Mouse (Mus musculus) ovary, postnatal 14 days (tissue): Measurements from ENCODE around the gene Vmn2r83.
A peak's percentile ranks its signal among the peaks of the same experiment; 100 is the strongest.
"Not testable (repeated sequence)": the region's sequence is repeated elsewhere in the genome, so short reads cannot be mapped to it uniquely, and the experiment has no call there.

Experiments used
- DNase-seq: peaks from one replicate; pipeline ENCODE4 v3.0.0; 2022; ENCODE audit warnings: low spot score

Vmn2r83 gene

DNA sequence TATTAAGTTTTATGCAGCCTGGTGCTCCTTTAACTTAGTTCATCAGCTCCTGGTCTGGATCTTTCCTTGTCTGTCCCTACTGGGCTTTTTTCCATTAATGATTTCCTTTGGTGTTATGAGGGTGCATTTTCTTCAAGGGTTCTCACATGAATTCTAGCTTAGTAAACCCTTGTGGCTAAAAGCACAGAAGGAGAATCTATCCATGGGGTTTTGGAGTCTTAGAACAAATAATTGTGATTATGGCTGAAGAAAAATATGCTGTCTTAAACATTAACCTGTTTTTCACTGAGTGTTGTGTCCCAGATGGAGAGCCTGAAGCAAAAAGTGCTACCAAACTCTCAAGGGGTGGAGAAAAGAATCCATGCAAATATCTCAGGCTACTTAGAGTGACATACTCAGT, at the start of gene Vmn2r83:
Gene Vmn2r83 (plus strand): TSS at position 301 of the 400 bp plus-strand sequence.
- no peak for DNase-seq

DNA sequence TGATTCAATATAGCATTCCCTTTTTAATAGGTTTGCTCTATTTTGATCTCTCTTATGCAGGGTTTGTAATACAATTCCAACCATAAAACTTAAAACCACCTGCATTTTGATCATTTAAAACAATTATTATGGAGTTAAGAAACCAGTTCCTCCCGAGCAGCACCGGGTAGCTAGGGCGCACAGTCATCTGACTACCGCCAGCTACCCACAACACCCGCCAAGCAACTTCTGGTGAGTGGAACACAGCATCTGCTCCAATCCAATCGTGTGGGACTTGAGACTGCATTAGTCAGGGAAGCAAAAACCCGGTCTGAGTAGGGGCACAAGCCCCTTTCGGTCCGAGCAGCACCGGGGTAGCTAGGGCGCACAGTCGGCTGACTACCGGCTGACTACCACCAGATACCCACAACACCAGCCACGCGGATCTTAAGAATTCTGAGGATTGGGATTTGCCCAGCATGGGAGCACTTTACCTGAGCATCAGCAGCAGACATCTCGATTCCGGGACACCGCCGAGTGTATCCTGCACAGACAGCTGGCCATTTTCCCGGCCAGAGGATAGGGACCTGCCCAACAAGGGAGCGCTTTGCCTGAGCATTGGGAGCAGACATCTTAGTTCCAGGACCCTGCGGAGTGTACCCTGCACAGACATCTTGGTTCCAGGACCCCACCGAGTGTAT, 33.2 kb upstream of the Vmn2r83 start:
- DNase-seq, result not testable (repeated sequence)

GRCm38 (mm10) chr10:79495886-79496285, 27.4 kb downstream of the Vmn2r83 start:
- no peak for DNase-seq

DNA sequence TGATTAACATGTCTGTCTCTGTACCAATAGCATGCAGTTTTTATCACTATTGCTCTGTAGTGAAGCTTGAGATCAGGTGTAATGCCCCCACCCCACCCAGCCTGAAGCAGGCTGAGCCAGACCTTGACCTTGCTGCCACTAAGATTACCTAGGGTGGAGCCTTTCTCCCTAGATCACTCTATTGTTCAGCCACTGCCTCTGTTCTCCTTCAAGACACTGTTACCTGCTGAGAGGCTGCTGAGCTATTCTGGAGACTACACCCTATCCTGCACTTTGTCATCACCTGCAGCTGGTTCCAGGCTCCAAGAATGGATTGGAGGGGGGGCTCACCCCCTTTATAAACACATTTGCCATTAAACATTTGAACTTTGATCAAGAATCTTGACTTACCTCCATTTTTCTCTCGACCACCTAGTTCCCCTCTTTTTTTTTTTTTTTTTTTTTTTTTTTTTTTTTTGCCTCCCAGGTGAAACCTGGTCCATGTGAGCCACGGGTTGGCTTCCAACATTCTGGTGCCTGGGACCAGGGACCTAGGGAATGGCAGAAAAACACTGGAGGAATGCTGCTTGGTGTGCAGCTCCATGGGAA, 28.3 kb downstream of the Vmn2r83 start:
- DNase-seq, result no peak

DNA sequence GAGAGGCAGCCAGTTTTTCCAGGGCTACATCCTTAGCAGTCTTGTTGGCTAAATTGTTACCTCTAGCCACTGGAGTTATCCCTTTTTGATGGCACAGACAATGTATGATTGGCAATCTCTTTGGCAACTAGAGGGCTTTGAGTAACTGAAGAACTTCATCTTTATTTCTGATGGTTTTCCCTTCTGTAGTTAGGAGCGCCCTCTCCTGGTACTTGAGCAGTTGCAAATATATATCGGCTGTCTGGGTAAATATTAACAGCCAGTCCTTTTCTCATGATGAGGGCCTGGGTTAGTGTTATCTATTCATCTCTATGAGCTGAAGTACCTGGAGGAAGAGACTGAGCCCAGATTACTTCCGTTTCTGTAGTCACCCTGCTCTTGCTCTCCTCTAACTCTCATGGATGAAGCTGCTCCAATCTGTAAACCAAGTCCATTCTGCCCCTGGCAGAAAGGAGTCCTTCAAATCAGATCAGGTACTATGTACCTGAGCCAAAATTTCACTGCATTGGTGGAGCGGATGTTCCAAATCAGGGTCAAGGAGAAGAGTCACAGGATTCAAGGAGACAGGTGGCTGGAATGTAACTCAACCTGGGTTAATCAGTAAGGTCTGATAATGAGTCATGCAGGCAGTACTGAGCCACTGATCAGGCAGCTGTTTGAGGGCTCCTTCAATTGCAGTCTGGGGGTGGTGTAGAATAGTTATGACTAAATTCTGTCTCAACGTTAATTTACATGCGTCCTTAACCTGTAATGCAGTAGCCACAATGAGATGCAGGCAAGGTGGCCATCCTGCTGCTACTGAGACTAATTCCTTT, 34.5 kb downstream of the Vmn2r83 start:
- DNase-seq, result no peak

GRCm38 (mm10) chr10:79506709-79507108, 38.2 kb downstream of the Vmn2r83 start:
- DNase-seq, result no peak

- no peak for DNase-seq
Observed at GRCm38 (mm10) chr10:79524433-79524832, 55.9 kb downstream of the Vmn2r83 start.

DNA sequence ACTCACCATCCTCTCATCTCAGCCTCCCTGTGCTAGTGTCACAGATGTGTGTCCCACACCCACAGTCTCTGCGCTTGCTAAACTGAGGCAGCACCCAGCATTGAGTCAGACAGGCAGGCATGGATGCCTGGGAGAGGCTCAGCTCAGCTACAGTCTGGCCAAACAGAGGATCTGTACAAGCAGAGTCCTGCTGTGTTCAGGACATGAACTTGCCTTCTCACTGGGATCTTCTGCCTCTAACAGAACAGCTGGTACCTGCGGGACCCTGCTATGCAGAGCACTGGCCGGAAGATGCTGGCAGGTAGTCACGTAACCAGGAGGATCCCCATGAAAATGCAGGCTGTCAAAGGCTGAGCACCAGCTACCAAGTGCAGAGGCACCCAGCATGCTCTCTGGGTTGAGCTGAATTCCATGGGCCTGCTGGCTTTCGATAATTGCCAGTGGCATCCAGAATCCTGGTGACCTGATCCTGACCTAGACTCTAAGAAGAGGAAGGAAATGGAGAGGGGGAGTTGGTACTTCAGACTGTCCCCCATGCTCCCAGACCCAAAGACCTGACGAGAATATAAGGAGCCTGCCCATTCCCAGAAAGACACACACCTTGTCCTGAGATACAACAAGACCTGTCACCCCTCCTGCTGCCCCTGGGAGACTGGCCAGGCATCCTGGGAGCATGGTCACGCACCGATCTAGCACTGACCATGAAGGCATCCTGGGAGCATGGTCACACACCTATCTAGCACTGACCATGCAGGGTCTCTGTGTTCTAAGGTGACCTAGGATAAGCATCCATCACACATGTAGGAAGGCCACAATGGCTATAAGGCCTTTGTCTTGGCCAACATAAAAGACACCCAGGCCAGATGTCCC, 57.2 kb downstream of the Vmn2r83 start:
- DNase-seq, result no peak

GRCm38 (mm10) chr10:79526661-79527452, 58.3 kb downstream of the Vmn2r83 start:
- DNase-seq, result no peak

- no peak for DNase-seq
Observed at GRCm38 (mm10) chr10:79527453-79527845, 58.9 kb downstream of the Vmn2r83 start.

DNA sequence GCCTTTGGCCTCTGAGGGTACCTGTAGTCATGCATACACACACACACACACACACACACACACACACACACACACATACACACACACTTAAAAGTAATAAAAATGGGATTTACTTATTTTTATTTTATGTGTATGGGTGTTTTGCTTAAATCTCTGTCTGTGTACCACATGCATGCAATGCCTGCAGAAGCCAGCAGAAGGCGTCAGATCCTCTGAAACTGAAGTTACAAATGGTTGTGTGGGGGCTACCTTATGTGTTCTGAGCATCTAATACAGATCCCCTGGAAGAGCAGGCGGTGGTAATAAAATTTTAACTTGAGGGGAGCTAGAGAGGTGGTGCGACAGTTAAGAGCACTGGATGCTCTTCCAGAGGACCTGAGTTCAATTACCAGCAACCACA, 59.5 kb downstream of the Vmn2r83 start:
- no peak for DNase-seq

DNA sequence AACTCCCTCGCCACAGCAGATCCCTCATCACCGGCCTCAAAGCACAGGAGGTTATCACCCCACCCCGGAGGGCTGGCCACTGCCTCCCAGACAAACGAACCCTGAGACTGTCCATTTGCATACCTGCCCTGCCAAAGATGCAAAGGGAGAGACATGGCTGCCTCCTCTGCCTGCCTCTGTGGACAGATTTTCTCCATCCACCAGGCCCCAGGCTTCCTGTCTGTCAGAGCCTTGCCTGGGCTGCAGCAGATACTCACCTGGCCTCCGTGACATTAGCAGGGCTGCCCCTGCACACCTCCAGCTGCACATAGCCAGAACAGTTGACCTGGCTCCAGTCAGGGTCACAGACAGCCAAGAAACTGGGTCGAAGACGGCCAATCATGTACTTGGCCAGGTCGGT, 61.7 kb downstream of the Vmn2r83 start:
- DNase-seq, result no peak

GRCm38 (mm10) chr10:79530721-79531120, 62.2 kb downstream of the Vmn2r83 start:
- no peak for DNase-seq

DNA sequence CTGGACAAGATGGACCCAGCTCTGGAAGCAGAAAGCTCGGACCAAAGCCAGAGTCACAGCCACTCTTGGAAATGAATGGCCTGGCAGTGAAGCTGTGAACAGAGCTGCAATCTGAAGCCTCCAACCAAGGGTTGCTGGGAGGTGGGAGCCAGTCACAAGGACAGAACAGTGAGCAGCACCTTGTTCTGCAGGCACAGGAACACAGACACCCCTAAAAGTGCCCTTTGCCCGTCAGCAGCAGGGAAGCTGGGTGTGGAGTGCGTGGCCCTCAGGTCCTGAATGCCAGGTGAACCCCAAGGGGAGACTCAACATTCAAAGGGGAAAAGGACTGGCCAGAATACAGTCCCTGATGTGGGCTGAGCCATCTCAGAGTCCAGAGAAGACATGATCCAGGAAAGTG, 63.1 kb downstream of the Vmn2r83 start:
- DNase-seq, result no peak

GRCm38 (mm10) chr10:79532678-79533077, 64.1 kb downstream of the Vmn2r83 start:
- no peak for DNase-seq

DNA sequence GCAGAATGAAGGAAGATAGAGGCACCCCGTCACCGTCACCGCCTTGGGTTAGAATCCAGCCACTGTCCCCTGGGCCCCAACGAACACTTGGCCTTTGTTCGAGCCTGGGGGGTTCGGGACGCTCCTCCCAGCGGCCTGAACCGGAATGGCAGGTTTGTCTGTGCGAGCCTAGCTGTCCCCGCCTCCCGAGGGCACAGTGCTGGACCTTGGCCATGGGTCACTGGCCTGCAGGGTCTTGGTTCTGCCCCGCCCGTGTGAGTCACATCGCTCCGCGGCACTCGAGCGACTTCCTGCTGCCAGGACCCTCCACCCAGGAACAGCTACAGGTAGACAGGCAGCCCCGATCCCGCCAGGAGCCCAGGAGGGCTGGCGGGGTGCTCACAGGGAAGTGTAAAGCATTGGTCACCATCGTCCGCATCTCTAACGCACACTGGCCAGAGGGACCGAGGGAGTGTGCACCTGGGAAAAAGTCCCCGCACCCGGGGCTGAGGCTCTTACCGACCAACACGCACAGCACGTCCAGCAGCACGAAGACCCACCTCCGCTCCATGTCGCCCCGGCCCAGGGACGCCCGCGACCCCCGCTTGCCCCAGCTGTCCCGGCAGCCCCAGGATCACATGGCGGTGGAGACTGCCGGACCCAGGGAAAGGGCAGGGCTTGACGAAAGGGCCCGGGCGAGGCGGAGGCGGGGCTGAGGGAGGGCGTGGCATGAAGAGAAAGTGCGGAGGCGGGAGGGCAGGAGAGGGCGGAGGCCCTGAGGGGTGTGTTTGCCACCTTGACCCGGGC, 64.8 kb downstream of the Vmn2r83 start, which contains the start of gene Plpp2:
Gene Plpp2 (minus strand): TSS at position 671 of the 786 bp plus-strand sequence.
- DNase-seq, result peak; percentile 55

- no peak for DNase-seq
Observed at GRCm38 (mm10) chr10:79534426-79534825, 65.9 kb downstream of the Vmn2r83 start.

GRCm38 (mm10) chr10:79535431-79535830, 66.9 kb downstream of the Vmn2r83 start:
- DNase-seq, result no peak

DNA sequence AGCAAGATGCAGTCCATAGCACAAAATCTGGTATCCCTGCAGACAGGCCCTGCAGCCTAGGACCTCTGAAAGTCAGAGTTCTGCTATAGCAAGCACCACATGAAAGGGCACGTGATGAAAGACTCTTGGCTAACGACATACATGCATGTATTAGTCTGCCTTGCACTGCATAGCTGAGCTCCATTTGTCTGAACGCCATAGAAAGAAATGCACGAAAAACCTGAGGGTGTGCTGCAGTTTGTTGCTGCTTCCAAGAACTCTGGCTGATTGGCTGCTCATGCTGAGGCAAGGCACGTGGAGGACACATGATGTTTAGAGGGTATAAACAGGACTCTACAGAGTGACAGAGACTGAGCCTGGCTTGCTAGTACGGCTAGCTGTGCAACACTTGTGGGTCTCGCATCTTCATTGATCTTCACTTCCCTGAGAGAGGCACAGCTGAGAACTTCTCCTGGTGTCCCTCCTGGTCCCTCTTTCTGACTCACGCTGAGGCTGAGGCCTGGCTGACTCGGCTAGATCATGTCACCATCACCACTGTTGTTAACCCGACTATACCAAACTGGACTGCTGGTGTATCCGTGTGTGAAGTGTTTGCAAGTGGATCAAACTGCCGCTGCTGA, 68.0 kb downstream of the Vmn2r83 start:
- DNase-seq, result no peak

GRCm38 (mm10) chr10:79537271-79537670, 68.7 kb downstream of the Vmn2r83 start:
- DNase-seq, result no peak
